Mouse (Mus musculus) G1E (cell line): ENCODE measurements around the gene Eef1akmt3. TPM values are rescaled to one million over a fixed set of nuclear protein-coding genes. Genes with fewer than 3 reads are reported as not detected.

ENCODE experiments used
- ATAC-seq: 2 replicates; pipeline ENCODE4 v1.8.0; 2016; ENCODE audit warnings: mild to moderate bottlenecking; ENCODE audit not compliant: insufficient number of reproducible peaks, poor library complexity, low FRiP score, severe bottlenecking; ENCODE audit errors: extremely low read depth
- DNase-seq: peaks from one replicate; pipeline ENCODE4 v3.0.0; 2012; ENCODE audit warnings: low spot score
- H3K27me3 ChIP-seq: 2 replicates; pipeline ENCODE4 v1.6.1; 2012; ENCODE audit warnings: mild to moderate bottlenecking, low read length, inconsistent platforms; ENCODE audit not compliant: insufficient read depth
- H3K36me3 ChIP-seq: replicated peaks from 2 replicates; pipeline ENCODE3; 2012; ENCODE audit warnings: mild to moderate bottlenecking, inconsistent platforms
- H3K4me1 ChIP-seq: 2 replicates; pipeline ENCODE4 v1.6.1; 2012; ENCODE audit warnings: low read depth, low read length, inconsistent platforms, mixed read lengths; ENCODE audit not compliant: insufficient read depth
- H3K4me3 ChIP-seq: 2 replicates; pipeline ENCODE4 v1.5.1; 2012; ENCODE audit warnings: low read depth, mild to moderate bottlenecking, inconsistent platforms, low read length, moderate library complexity, mixed read lengths
- H3K9me3 ChIP-seq: replicated peaks from 2 replicates; pipeline ENCODE4 v1.6.1; 2012; ENCODE audit warnings: inconsistent platforms
- CTCF ChIP-seq: IDR thresholded peaks from 2 replicates; pipeline ENCODE4 v1.5.1; 2012; ENCODE audit warnings: low read depth, low read length, inconsistent platforms, mixed read lengths
- GATA1 ChIP-seq: IDR thresholded peaks from 2 replicates; pipeline ENCODE4 v1.6.1; 2012; ENCODE audit warnings: borderline replicate concordance, low read length, inconsistent platforms, mixed read lengths
- GATA2 ChIP-seq: IDR thresholded peaks from 2 replicates; pipeline ENCODE4 v1.6.1; 2012; ENCODE audit warnings: low read depth, low read length, inconsistent platforms, borderline replicate concordance
- POLR2AphosphoS5 ChIP-seq: IDR thresholded peaks from 2 replicates; pipeline ENCODE4 v1.6.1; 2012; ENCODE audit warnings: low read depth, low read length, inconsistent platforms; ENCODE audit not compliant: insufficient replicate concordance
- TAL1 ChIP-seq: conservative IDR thresholded peaks from 2 replicates; pipeline ENCODE4 v1.6.1; 2012; ENCODE audit warnings: low read depth, low read length, inconsistent platforms, mixed read lengths
- polyA plus RNA-seq: library from polyadenylated mRNA; stranded (reverse); fragments of >175 nt; gene quantifications from 2 replicates; pipeline ENCODE4 v1.2.3, GENCODE M21; 2012
- total RNA-seq, 2 experiments: library from RNA; stranded (forward) in 1 of 2; stranded (reverse) in 1 of 2; fragments of 200-1000 nt in 1 of 2; fragments of >200 nt in 1 of 2; fragmentation: Nextera tagmentation in 1 of 2; gene quantifications; 2 replicates each; pipeline ENCODE4 v1.2.3; 2014 to 2017

Gene Eef1akmt3
- total and polyA plus RNA-seq, 3 experiments, result 0.11 to 0.68 (median 0.17) TPM

DNA sequence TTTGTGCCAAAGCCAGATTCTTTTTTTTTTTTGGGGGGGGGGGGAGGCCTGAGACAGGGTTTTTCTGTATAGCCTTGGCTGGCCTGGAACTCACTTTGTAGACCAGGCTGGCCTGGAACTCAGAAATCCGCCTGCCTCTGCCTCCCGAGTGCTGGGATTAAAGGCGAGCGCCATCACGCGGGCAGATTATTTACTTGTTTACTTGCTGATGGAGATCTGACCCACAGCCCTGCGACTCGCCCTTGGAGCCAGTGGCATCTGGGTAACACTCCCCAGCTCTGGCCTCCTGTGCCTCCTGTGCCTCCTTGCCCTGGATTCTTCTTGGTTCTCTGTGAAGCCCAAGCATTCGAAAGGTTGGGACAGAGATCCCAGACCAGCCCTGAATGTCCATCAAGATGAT is 55.7 kb downstream of the Eef1akmt3 start:
- Histone ChIP-seq H3K27me3 (peaks cover under 1% of the 10 kb centered on the region; the same call in 1 of the 2 replicates), H3K4me1 (peaks cover 70% of the 10 kb centered on the region), H3K36me3 (peaks cover 81% of the 10 kb centered on the region), H3K4me3 (no peak overlapping the region), H3K9me3 (no peaks in the 10 kb centered on the region)
- ATAC-seq (no peak), DNase-seq (no peak)
- TF ChIP-seq POLR2AphosphoS5, result no peak
- TF ChIP-seq GATA1, result no peak
- TF ChIP-seq TAL1, result no peak
- TF ChIP-seq GATA2, result no peak
- no peak for TF ChIP-seq CTCF

- H3K36me3 ChIP-seq, result peaks cover 81% of the 10 kb centered on the region
- ATAC-seq (no peak), DNase-seq (no peak)
- TF ChIP-seq GATA2 (no peak), CTCF (no peak), TAL1 (no peak), GATA1 (no peak), POLR2AphosphoS5 (no peak)
- peaks cover 3% of the 10 kb centered on the region; the same call in 1 of the 2 replicates for H3K27me3 ChIP-seq
- no peak overlapping the region for H3K4me3 ChIP-seq
- H3K4me1 ChIP-seq, result peaks cover 72% of the 10 kb centered on the region
- H3K9me3 ChIP-seq, result no peaks in the 10 kb centered on the region
These were observed 56.2 kb downstream of the Eef1akmt3 start for GRCm38 (mm10) chr10:126985127-126985526.

- Histone ChIP-seq H3K4me1 (peaks cover 76% of the 10 kb centered on the region), H3K36me3 (peaks cover 79% of the 10 kb centered on the region), H3K27me3 (peaks cover 6% of the 10 kb centered on the region; the same call in 1 of the 2 replicates), H3K4me3 (no peak overlapping the region), H3K9me3 (no peaks in the 10 kb centered on the region)
- ATAC-seq, result no peak
- no peak for DNase-seq
- no peak for TF ChIP-seq CTCF
- TF ChIP-seq POLR2AphosphoS5, result no peak
- TF ChIP-seq GATA2, result no peak
- no peak for TF ChIP-seq GATA1
- no peak for TF ChIP-seq TAL1
These were observed 56.9 kb downstream of the Eef1akmt3 start for GRCm38 (mm10) chr10:126984189-126985004.

GRCm38 (mm10) chr10:126983193-126983725 is 58.1 kb downstream of the Eef1akmt3 start:
- peaks cover 71% of the 10 kb centered on the region for H3K36me3 ChIP-seq
- H3K4me3 ChIP-seq, result no peak overlapping the region
- no peak for ATAC-seq
- peaks cover 70% of the 10 kb centered on the region for H3K4me1 ChIP-seq
- no peak for TF ChIP-seq POLR2AphosphoS5
- no peak for TF ChIP-seq GATA2
- TF ChIP-seq GATA1, result no peak
- no peak for TF ChIP-seq CTCF
- no peak for TF ChIP-seq TAL1
- peaks cover 6% of the 10 kb centered on the region; the same call in 1 of the 2 replicates for H3K27me3 ChIP-seq
- no peak for DNase-seq
- H3K9me3 ChIP-seq, result no peaks in the 10 kb centered on the region

DNA sequence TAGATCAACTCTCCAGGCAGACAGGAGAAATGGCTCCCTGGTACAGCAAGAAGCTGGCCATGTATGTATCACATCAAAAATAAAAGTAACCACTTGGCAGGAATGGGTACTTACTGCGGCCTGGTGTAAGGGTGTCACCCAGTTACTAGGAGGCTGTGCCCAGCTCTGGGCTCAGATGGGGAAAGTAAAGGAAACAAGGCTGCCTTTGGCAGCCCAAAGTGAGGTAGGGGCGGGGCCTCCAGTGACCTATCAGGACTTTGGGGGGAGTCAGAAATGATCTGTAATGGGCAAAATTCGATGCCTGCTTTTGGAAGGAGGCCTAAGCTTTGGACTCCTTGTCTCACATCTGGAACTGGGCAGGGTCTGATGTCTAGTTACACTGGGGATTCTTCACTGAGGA is 59.6 kb downstream of the Eef1akmt3 start:
- H3K9me3 ChIP-seq, result no peaks in the 10 kb centered on the region
- DNase-seq (no peak), ATAC-seq (no peak)
- H3K27me3 ChIP-seq, result peaks cover 7% of the 10 kb centered on the region; the same call in 1 of the 2 replicates
- H3K4me1 ChIP-seq, result peaks cover 64% of the 10 kb centered on the region
- no peak for TF ChIP-seq TAL1
- TF ChIP-seq GATA2, result no peak
- no peak for TF ChIP-seq GATA1
- no peak for TF ChIP-seq POLR2AphosphoS5
- no peak overlapping the region for H3K4me3 ChIP-seq
- peaks cover 58% of the 10 kb centered on the region for H3K36me3 ChIP-seq

Other genes with a start within 250 kb of the Eef1akmt3 start
- 6.8 and 13.4 TPM in 2 replicates for gene Atp23, start 140.2 kb downstream of the Eef1akmt3 start, total RNA-seq (2014; fragmentation: Nextera tagmentation)
- gene Atp23, start 140.2 kb downstream of the Eef1akmt3 start, total RNA-seq (2017), result 15.1 and 19.7 TPM in 2 replicates
- gene Atp23, start 140.2 kb downstream of the Eef1akmt3 start, polyA plus RNA-seq, result 9.9 and 15.3 TPM in 2 replicates
- gene Ctdsp2, start 62.8 kb downstream of the Eef1akmt3 start, total RNA-seq (2014; fragmentation: Nextera tagmentation), result 67.2 and 81.4 TPM in 2 replicates
- 28.1 and 30.2 TPM in 2 replicates for gene Ctdsp2, start 62.8 kb downstream of the Eef1akmt3 start, total RNA-seq (2017)
- gene Ctdsp2, start 62.8 kb downstream of the Eef1akmt3 start, polyA plus RNA-seq, result 143 and 162 TPM in 2 replicates
- gene Avil, start 40.8 kb downstream of the Eef1akmt3 start, total RNA-seq (2014; fragmentation: Nextera tagmentation), result not detected in 2 replicates
- gene Avil, start 40.8 kb downstream of the Eef1akmt3 start, total RNA-seq (2017), result 0.05 TPM in 1 of 2 replicates, not detected in the other
- gene Avil, start 40.8 kb downstream of the Eef1akmt3 start, polyA plus RNA-seq, result 0.02 TPM in 1 of 2 replicates, not detected in the other
- gene Tsfm, start 10.7 kb downstream of the Eef1akmt3 start, total RNA-seq (2014; fragmentation: Nextera tagmentation), result 44.5 and 59.6 TPM in 2 replicates
- gene Tsfm, start 10.7 kb downstream of the Eef1akmt3 start, total RNA-seq (2017), result 53.2 and 54.5 TPM in 2 replicates
- 58.9 and 66.0 TPM in 2 replicates for gene Tsfm, start 10.7 kb downstream of the Eef1akmt3 start, polyA plus RNA-seq
- 36.0 and 49.6 TPM in 2 replicates for gene Mettl1, start 99 bp downstream of the Eef1akmt3 start, total RNA-seq (2014; fragmentation: Nextera tagmentation)
- 11.2 and 11.3 TPM in 2 replicates for gene Mettl1, start 99 bp downstream of the Eef1akmt3 start, total RNA-seq (2017)
- gene Mettl1, start 99 bp downstream of the Eef1akmt3 start, polyA plus RNA-seq, result 21.9 and 33.4 TPM in 2 replicates
- 2.1 and 4.9 TPM in 2 replicates for gene Cyp27b1, start 6.7 kb upstream of the Eef1akmt3 start, total RNA-seq (2014; fragmentation: Nextera tagmentation)
- gene Cyp27b1, start 6.7 kb upstream of the Eef1akmt3 start, total RNA-seq (2017), result 0.33 TPM in 1 of 2 replicates, not detected in the other
- gene Cyp27b1, start 6.7 kb upstream of the Eef1akmt3 start, polyA plus RNA-seq, result 0.17 TPM in 2 replicates
- gene March9, start 18.7 kb upstream of the Eef1akmt3 start, total RNA-seq (2014; fragmentation: Nextera tagmentation), result 0.68 and 1.1 TPM in 2 replicates
- gene March9, start 18.7 kb upstream of the Eef1akmt3 start, total RNA-seq (2017), result 1.2 and 1.3 TPM in 2 replicates
- gene March9, start 18.7 kb upstream of the Eef1akmt3 start, polyA plus RNA-seq, result 0.63 and 0.88 TPM in 2 replicates
- 532 and 608 TPM in 2 replicates for gene Cdk4, start 22.0 kb upstream of the Eef1akmt3 start, total RNA-seq (2014; fragmentation: Nextera tagmentation)
- gene Cdk4, start 22.0 kb upstream of the Eef1akmt3 start, total RNA-seq (2017), result 648 and 675 TPM in 2 replicates
- gene Cdk4, start 22.0 kb upstream of the Eef1akmt3 start, polyA plus RNA-seq, result 1,726 and 1,826 TPM in 2 replicates
- 163 and 186 TPM in 2 replicates for gene Tspan31, start 28.8 kb upstream of the Eef1akmt3 start, total RNA-seq (2014; fragmentation: Nextera tagmentation)
- 73.6 and 83.9 TPM in 2 replicates for gene Tspan31, start 28.8 kb upstream of the Eef1akmt3 start, total RNA-seq (2017)
- 30.3 and 41.8 TPM in 2 replicates for gene Tspan31, start 28.8 kb upstream of the Eef1akmt3 start, polyA plus RNA-seq
- 0.15 and 1.3 TPM in 2 replicates for gene Agap2, start 33.8 kb upstream of the Eef1akmt3 start, total RNA-seq (2014; fragmentation: Nextera tagmentation)
- under 0.01 and 1.1 TPM in 2 replicates for gene Agap2, start 33.8 kb upstream of the Eef1akmt3 start, total RNA-seq (2017)
- gene Agap2, start 33.8 kb upstream of the Eef1akmt3 start, polyA plus RNA-seq, result 0.07 and 0.26 TPM in 2 replicates
- gene Os9, start 79.6 kb upstream of the Eef1akmt3 start, total RNA-seq (2014; fragmentation: Nextera tagmentation), result 47.9 and 55.4 TPM in 2 replicates
- 95.7 and 99.7 TPM in 2 replicates for gene Os9, start 79.6 kb upstream of the Eef1akmt3 start, total RNA-seq (2017)
- 110 and 126 TPM in 2 replicates for gene Os9, start 79.6 kb upstream of the Eef1akmt3 start, polyA plus RNA-seq
- gene B4galnt1, start 123.7 kb upstream of the Eef1akmt3 start, total RNA-seq (2014; fragmentation: Nextera tagmentation), result 173 and 188 TPM in 2 replicates
- gene B4galnt1, start 123.7 kb upstream of the Eef1akmt3 start, total RNA-seq (2017), result 65.0 and 66.7 TPM in 2 replicates
- 292 and 318 TPM in 2 replicates for gene B4galnt1, start 123.7 kb upstream of the Eef1akmt3 start, polyA plus RNA-seq
- gene Slc26a10, start 139.1 kb upstream of the Eef1akmt3 start, total RNA-seq (2014; fragmentation: Nextera tagmentation), result 8.4 and 10.1 TPM in 2 replicates
- gene Slc26a10, start 139.1 kb upstream of the Eef1akmt3 start, total RNA-seq (2017), result 0.58 and 0.98 TPM in 2 replicates
- gene Slc26a10, start 139.1 kb upstream of the Eef1akmt3 start, polyA plus RNA-seq, result 0.68 and 0.94 TPM in 2 replicates
- gene Arhgef25, start 148.6 kb upstream of the Eef1akmt3 start, total RNA-seq (2014; fragmentation: Nextera tagmentation), result 49.0 and 70.1 TPM in 2 replicates
- gene Arhgef25, start 148.6 kb upstream of the Eef1akmt3 start, total RNA-seq (2017), result 43.0 and 51.4 TPM in 2 replicates
- 98.4 and 120 TPM in 2 replicates for gene Arhgef25, start 148.6 kb upstream of the Eef1akmt3 start, polyA plus RNA-seq
- gene Dtx3, start 154.2 kb upstream of the Eef1akmt3 start, total RNA-seq (2014; fragmentation: Nextera tagmentation), result 318 and 360 TPM in 2 replicates
- 95.8 and 125 TPM in 2 replicates for gene Dtx3, start 154.2 kb upstream of the Eef1akmt3 start, total RNA-seq (2017)
- 213 and 260 TPM in 2 replicates for gene Dtx3, start 154.2 kb upstream of the Eef1akmt3 start, polyA plus RNA-seq
- 136 and 141 TPM in 2 replicates for gene Pip4k2c, start 170.1 kb upstream of the Eef1akmt3 start, total RNA-seq (2014; fragmentation: Nextera tagmentation)
- 126 and 133 TPM in 2 replicates for gene Pip4k2c, start 170.1 kb upstream of the Eef1akmt3 start, total RNA-seq (2017)
- 130 and 151 TPM in 2 replicates for gene Pip4k2c, start 170.1 kb upstream of the Eef1akmt3 start, polyA plus RNA-seq
- gene Kif5a, start 221.8 kb upstream of the Eef1akmt3 start, total RNA-seq (2014; fragmentation: Nextera tagmentation), result 0.10 TPM in 1 of 2 replicates, not detected in the other
- 0.11 and 0.17 TPM in 2 replicates for gene Kif5a, start 221.8 kb upstream of the Eef1akmt3 start, total RNA-seq (2017)
- gene Kif5a, start 221.8 kb upstream of the Eef1akmt3 start, polyA plus RNA-seq, result 0.04 and 0.22 TPM in 2 replicates
- gene Dctn2, start 224.9 kb upstream of the Eef1akmt3 start, total RNA-seq (2014; fragmentation: Nextera tagmentation), result 135 TPM in 2 replicates
- 139 and 154 TPM in 2 replicates for gene Dctn2, start 224.9 kb upstream of the Eef1akmt3 start, total RNA-seq (2017)
- 161 and 175 TPM in 2 replicates for gene Dctn2, start 224.9 kb upstream of the Eef1akmt3 start, polyA plus RNA-seq
- gene Mbd6, start 247.5 kb upstream of the Eef1akmt3 start, total RNA-seq (2014; fragmentation: Nextera tagmentation), result 107 and 121 TPM in 2 replicates
- 4.1 and 6.6 TPM in 2 replicates for gene Mbd6, start 247.5 kb upstream of the Eef1akmt3 start, total RNA-seq (2017)
- gene Mbd6, start 247.5 kb upstream of the Eef1akmt3 start, polyA plus RNA-seq, result 239 and 302 TPM in 2 replicates